Mouse (Mus musculus): ENCODE data around the gene Lrrc71.

Lrrc71 gene

DNA sequence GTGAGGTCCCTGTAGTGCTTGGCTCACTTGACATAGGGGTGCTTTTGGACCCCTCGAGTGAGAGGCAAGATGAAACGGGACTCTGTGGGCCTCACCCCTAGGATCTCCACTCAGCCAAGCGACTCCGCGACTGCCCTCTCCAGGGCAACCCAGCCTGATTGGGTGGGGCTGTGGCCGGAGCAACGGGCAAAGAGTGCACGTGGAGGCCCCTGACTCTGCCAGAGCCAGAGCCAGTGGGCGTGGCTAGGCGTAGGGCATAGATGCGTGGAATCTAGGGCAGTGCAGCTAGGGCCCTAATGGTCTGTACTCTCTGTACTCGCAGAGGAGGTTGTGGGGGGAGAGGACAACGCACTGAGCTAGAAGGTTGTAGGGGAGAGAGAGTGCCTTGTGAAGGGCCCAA, at the start of gene Lrrc71:
Gene Lrrc71 (minus strand): TSS at position 195 of the 400 bp plus-strand sequence.
- no peak for DNase-seq (ENCODE audit: extremely low read depth, insufficient read length, low spot score)

DNA sequence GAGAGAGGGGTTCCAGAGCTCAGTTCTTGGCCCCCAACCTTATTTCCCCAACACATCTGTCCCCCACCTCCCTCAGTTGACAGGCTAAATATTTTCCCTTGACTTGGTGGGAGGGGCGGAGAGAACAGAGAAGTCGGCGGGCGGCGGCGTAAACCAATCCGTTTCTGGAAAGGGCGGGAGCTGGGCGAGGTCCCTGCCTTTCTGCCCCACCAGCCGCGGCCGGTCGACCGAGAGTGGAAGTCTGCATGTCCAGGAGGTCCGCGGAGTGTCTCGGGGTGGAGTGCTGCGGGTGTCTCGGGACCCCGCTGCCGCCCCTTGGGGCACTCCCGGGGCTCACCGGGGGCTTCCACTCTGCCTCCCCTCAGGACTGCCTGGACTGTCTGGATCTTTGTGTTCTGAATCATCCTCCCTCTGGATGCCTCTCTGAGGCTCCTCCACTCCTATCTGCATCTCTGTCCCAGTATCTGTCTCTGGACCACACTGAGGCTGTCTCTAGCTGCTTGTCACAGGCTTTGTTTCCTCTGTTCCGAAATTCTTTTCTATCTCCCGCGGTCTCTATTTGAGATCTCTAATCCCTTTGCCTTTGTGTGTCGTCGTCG, 48.4 kb upstream of the Lrrc71 start, which contains the start of gene Insrr:
Gene Insrr (plus strand): TSS at position 216 of the 599 bp plus-strand sequence.
- no peak for DNase-seq (ENCODE audit: extremely low read depth, insufficient read length, low spot score)

DNA sequence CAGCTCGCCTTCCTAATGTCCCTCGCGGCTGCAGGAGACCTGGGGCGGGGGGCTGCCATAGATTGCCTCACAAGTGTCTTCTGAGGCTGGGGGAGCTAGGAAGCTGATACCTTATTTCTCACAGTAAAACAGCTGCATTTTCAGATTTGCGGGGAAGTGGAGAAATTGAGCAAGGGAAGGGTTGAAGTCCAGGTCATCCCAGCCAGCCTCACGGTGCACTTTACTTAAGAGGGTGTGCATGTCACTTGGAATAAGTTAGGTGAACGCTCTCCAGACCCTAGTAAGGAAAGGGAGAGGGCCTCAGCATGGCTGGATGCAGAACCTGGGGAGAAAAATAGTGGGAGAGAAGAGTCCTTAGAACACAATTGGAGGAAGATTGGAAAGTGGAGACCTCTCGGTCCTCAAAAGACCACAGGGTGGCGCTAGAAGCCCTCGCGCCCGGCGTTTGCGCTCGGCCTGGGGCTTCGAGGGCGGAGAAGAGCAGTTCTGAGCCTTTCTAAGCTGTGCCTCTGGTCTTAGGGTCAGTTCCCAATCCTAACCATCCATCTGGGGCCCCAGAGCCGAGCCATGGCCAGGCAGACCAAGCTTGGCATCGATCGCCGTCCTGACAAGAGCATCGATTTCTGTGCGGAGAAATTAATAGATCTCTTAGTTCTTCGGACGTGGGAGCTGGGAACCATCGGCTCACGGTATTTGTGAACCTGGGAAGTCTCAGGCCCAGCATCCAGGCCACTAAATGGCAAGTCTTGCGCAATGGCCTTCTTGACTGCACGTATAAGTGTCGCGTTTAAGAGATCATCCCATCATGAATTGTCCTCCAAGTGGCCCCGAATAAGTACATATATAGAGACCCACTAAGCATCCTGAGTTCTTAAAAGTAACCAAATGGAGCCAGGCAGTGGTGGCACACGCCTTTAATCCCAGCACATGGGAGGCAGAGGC, 47.2 kb upstream of the Lrrc71 start:
- no peak for DNase-seq (ENCODE audit: extremely low read depth, insufficient read length, low spot score)

DNA sequence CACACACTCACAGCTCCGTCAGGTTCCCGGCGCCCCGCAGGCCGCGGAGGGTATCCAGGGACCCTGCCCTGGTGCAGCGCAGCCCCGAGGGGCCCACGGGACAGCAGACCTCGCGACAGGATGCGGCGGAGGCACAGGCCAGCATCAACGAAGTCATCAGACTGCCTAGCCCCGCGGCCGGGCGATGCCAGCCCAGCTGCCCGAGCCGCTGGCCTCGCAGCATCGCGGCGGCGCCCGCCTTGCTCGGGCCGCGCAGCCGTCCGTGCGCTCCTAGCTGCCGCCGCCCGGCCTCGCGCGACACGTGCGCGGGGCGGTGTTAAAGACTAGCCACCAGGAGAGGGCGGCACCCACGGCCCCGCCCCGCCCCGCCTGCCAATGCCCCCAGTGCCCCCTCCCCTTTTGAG, 46.5 kb upstream of the Lrrc71 start, which contains the start of gene Ntrk1:
Gene Ntrk1 (minus strand): TSS at position 241 of the 404 bp plus-strand sequence.
- DNase-seq (ENCODE audit: extremely low read depth, insufficient read length, low spot score), result no peak

DNA sequence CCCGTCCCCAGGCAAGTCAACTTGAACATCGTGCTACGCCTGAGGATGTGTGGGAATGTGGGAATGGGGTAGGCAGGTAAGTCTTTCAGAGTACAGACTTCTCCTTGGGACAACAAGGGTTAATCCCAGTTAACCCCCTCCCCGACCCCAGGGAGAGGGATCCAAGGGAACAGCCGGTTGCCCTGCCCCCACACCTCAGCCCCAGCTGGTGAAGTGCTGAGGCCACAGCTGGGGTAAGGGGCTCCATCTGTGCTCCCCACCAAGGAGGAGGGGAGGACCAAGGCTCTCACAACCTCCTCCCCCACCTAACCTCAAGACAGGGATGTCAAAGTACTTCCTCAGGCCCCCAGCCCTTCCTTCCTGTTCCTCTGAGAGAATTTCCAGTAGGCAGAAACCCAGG, 41.3 kb upstream of the Lrrc71 start:
- DNase-seq (ENCODE audit: extremely low read depth, insufficient read length, low spot score), result no peak

DNA sequence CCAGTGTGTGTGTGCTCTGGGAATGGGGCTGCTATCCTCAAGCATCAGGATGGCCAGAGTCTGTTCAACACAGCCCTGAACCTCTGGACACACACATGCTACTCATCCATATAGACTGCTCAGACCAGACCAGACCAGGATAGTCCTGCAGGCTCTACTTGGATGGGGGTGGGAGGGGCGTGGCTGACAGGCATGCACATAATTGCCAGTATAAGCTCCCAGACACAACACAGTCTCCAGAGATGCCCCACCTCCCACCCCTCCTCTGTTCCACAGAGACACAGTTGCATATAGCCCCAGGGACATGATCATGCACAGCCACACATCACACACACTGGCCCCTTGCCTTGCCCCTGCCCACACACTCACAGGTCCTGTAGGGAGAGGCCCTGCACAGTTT, 40.8 kb upstream of the Lrrc71 start:
- no peak for DNase-seq (ENCODE audit: extremely low read depth, insufficient read length, low spot score)

DNA sequence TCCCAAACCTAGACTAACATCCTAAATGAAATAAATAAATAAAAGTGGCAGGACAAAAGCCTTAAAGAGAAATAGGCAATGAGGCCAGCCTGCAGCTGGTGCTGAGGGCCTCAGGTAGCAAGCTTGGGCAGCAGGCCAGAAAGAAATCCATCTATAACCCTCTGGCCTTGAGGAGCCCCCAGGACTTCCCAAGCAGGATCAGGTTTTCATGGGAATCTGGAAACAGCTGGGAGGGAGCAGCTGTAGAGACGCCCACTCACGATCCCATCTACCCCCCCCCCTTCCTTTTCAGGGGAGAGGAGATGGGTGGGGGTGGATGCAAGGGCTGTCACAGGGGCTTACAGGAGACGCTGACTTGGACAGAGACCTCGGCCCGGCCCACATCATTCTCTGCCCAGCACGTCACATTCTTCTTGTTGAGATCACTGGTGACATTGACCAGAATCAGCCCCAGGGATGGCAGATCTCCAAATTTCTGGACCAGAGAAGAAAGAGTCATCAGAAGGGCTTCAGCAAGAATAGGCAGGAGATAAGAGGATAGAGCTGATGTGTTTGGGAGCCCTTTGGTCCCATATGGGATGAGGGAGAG, 37.3 kb upstream of the Lrrc71 start:
- no peak for DNase-seq (ENCODE audit: extremely low read depth, insufficient read length, low spot score)

DNA sequence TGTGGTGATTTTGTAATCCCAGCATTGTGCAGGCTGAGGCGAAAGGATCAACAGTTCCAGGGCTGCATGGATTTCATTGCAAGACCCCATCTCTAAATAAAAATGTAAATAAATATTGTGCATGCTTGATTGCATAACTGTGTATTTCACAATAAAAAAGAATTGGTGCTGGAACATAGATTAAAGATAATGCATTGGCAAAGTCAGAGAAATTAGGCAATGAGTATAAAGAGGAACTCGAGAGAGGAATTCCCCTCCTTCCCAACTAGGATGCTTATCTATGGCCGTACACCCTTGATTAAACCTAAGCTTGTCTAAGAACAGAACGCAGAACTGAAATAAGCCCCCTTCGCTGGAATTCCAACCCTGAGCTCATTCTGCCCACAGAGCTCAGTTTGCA, 36.7 kb upstream of the Lrrc71 start:
- DNase-seq (ENCODE audit: extremely low read depth, insufficient read length, low spot score), result no peak

DNA sequence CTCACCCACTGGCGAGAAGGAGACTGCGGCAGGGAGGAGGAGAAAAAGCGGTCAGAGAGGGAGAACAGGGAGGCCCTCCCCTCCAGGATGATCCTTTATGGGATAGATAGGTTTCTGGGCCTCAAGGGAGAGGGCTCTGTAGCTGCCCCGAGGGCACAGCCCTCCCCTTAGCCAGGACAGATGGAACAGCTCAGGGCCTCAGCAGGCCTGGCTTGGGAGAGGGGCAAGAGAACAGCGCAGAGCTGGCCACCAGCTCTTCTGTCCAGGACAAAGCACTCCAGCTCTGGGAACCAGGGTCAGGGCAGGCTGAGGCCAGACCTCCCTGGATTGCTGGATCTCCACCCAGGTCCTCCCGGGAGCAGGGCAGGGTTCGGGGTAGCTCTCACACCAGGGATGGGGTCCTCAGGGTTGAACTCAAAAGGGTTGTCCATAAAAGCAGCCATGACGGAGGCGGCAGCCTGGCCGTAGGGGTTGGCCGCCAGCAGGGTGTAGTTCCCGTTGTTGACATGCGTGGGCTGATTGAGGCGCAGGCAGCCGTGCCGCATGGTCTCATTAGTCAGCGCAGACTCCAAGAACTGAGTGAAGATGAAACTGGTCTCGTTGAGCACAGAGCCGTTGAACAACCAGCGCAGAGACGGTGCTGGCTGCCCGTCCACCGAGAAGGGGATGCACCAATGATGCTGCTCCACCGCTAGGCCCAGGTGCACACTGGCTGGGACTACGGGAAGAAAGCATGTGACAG, 35.0 kb upstream of the Lrrc71 start:
- DNase-seq (ENCODE audit: extremely low read depth, insufficient read length, low spot score), result no peak

DNA sequence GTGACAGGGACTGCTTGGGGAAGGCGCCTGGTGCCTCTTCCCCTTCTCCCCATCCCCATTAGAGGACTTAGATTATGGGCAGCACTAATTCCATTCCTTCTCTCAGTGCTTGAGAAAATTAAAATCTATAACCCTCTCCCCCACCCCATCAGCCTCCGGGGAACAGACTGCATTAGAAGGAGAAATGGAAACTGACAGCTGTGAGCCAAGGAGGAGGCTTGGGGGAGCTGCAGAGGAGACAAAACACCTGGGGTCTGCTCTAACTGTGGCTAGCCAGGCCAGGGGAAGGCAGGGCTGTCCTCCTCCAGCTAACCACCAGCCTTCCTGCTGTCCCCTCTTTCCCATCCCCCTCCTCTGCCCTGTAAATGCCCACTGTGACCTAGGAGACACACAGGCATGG, 30.7 kb upstream of the Lrrc71 start:
- no peak for DNase-seq (ENCODE audit: extremely low read depth, insufficient read length, low spot score)

DNA sequence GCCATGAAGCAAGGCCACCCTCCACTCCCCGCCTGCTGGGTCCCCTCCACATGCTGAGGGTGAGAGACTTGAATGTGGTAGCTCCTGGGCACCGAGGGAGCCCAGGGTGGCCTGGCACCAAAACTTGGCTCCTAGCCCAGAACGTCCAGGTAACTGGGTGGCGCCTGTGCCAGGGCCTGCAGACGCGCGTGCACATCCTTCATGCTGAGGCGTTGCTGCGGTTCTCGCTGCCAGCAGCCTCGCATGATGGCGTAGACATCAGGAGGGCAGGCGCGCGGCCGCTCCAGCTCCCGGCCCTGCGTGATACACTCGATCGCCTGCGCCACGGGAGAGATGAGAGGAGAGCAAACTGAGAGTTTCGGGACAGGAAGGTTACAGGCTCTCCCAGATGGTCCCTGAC, 29.9 kb upstream of the Lrrc71 start:
- no peak for DNase-seq (ENCODE audit: extremely low read depth, insufficient read length, low spot score)

DNA sequence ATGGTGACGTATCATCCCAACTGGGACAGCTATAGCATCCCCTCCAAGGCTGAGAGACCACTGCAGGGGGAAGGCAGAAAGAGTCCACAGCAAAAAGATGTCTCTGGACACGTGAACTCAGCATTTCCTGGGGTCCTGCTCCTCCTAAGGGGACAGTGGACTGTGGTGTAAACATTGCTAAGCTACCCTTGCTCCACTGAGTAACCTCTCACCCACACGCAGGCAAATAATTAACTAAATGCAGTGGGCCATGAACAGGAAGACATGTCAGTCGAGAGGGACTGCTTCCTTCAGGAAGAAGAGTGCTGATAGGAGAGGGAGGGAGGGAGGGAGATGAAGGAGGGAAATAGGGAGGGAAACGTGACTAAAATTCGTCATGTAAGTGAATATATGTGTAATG, 22.7 kb upstream of the Lrrc71 start:
- no peak for DNase-seq (ENCODE audit: extremely low read depth, insufficient read length, low spot score)

DNA sequence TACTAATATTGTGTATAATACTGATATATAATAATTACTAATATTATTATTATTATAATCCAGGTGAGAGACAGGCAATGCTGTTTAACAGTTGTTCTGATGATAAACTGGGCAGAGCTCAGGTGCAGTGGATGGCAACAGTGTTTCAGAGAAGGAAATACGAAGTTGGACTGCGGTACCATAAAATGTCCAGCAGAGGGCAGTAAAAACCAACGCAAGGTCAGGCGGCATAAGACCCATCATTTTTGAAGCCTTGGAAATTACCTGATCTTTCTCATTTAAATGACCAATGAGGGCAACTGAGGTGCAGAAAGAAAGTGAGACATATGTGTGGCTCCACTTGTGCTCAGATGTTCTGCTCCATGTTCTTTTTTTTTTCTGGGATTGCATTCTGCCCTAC, 21.9 kb upstream of the Lrrc71 start:
- DNase-seq (ENCODE audit: extremely low read depth, insufficient read length, low spot score), result no peak

DNA sequence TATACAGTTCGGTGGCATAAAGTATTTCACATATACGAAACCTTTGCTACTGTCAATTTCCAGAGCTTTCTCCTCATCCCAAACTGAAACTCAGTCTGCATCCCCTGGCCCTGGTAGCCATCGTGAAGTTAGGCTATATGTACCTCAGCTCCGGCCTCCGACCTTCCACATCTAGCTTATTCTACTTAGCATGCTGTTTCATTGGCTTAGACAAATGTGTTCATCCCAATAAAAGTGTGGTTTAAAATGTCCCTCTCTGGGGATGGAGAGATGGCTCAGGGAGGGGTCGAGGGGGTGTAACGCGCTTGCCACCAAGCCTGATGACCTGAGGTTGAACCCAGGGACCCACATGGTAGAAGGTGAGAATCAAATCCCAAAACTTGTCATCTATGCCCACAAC, 21.1 kb upstream of the Lrrc71 start:
- DNase-seq (ENCODE audit: extremely low read depth, insufficient read length, low spot score), result no peak

DNA sequence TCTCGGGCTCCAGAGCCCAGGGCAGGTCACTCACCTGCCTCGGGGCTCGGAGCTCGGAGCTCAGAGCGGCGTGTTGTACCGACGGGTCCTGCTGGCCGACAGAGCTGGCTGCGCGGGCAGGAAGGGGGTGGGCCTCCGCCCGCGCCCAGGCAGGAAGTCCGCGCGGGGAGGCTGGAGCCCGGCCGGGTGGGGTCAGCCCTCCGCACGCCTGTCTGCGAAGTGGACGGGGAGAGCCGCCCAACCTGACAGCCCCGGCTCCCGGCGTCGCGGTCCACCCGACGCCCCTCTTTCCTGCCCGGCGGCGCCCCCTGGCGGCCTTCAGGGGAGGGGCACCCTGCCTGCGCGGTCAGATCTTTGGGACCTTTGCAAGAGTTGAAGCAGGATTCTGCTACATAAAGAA, 20.4 kb upstream of the Lrrc71 start:
- no peak for DNase-seq (ENCODE audit: extremely low read depth, insufficient read length, low spot score)

DNA sequence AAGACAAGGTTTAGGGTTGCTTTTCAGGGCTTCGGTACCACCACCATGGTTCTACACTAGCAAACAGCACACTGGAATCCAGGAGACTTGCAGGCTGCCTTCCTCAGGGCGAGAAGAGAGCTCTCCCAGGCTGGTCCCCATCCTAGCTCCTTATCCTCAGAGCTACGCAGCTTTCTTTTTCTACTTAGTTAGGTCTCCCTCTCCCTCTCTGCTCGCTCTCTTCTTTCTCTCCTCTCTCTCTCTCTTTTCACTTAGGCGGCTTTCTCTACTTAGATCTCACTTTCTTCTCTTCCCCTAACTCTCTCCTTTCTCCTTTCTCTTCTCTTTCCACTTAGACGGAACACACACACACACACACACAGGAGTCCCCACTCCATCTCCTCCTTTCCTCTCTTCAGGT, 20.0 kb upstream of the Lrrc71 start:
- DNase-seq (ENCODE audit: extremely low read depth, insufficient read length, low spot score), result no peak

DNA sequence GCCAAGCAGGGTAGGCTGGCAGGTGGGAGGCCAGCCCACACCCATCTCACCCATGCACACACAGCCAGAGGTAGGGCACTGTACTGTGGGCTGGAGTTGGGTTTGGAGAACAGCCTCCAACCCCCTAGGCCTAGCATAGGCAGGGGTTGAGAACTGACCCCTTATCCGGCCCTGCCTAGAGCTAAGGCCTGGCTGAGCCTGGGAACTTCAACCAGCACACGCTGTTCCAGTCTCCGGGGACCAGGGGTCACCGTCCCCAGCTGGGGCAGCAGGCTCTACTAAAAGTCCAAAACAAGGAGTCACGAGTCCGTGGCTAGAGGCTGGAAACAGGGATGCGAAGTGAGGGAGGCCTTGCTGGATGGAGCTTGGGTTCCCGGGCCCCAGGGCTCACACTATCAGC, 19.3 kb upstream of the Lrrc71 start:
- no peak for DNase-seq (ENCODE audit: extremely low read depth, insufficient read length, low spot score)

DNA sequence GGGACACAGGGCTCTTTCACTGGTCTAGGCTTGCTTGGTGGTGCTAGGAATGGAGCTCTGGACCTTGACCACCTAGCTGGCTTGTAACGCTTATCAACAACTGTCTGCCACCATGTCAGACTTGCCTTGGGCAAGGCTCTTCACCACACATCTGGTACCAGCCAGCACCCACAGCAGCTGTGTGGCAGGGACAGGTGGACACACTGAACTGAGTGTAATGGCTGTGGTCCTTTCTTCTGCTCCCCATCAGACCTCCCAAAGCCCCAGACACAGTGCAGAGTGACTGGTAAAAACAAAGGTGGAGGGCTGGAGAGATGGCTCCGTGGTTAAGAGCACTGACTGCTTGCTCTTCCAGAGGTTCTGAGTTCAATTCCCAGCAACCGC, 17.9 kb upstream of the Lrrc71 start:
- DNase-seq (ENCODE audit: extremely low read depth, insufficient read length, low spot score), result no peak

DNA sequence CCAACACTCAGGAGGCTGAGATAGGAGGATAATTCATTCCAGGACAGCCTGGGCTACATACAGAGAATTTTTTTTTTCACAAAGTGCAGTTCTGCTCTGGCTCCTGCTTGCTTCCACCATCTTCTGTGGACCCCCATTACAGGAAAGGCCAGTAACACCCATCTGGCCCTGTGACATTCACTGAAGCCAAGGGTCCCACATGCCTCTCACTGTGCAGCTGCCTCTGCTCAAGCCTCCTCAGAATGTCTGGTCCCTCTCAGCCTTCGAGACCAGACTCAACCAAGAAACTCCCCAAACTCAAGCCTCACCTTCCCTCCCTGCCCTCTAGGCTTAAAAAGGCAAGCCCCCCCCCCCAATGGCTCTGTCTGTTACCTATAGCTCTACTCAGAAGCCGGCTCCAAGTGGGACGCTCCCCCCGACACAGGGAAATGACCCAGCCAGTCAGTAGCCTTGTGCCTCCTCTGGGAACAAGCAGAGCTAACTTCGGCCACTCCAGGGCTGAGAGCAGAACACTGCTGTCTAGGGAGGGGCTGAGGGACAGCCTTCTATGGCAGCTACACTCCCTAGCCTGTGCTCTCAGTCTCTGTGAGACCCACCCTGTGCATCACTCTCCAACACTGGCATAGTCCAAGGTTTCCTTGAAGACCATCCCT, 17.3 kb upstream of the Lrrc71 start:
- DNase-seq (ENCODE audit: extremely low read depth, insufficient read length, low spot score), result no peak

DNA sequence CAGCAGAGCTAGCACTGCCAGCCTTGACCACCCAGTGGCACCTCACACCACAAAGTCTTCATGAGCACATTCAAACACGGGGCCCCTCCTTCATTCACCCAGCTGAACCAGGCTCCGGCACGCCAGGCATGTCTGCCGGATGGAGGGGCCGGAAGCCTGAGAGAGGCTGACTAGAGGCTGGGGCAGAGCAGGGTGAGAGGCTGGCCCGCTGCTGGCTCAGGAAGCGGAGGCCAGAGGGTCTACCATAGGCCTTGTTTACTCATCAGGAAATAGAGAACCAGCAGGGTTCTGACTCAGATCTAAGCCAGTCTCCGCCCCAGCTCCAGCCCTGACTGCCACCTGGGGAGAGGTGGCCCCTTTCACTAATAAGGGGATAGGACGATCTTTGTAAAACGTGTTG, 16.7 kb upstream of the Lrrc71 start:
- no peak for DNase-seq (ENCODE audit: extremely low read depth, insufficient read length, low spot score)

DNA sequence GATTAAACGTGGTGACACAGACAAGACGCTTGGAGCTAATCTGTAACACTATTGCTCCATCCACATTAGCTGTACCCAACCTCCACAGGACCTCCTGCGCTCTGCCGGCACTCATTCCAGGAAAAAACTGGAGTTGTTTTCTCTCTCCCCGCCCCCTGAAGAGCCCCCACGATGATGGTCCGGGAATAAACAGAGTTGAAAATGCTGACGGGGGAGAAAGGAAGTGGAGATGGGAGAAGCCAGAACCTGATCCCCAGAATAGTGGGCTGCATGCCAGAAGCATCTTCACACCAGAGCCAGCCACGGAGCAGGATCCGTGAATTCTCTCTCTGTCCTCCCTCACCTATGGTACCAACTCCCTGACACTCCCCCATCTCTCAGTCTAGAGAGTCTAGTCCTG, 16.1 kb upstream of the Lrrc71 start:
- no peak for DNase-seq (ENCODE audit: extremely low read depth, insufficient read length, low spot score)
